Mouse (Mus musculus) forebrain, embryonic 13.5 days (tissue): Measurements from ENCODE around the gene Lrch1. TPM values are rescaled to one million over a fixed set of nuclear protein-coding genes. Genes with fewer than 3 reads are reported as not detected.
A peak's percentile ranks its signal among the peaks of the same experiment; 100 is the strongest.

Experiments used
- ATAC-seq: fragments of 200-750 bp; cut with Nextera tagmentation; 2 replicates; pipeline ENCODE4 v1.8.0; 2017
- H3K27ac ChIP-seq: fragments of 300-500 bp; sonication (generic); 2 replicates; pipeline ENCODE4 v1.5.1; 2015; ENCODE audit warnings: inconsistent platforms, mild to moderate bottlenecking, moderate library complexity
- H3K27me3 ChIP-seq: fragments of 300-500 bp; sonication (generic); 2 replicates; pipeline ENCODE4 v1.6.1; 2015; ENCODE audit warnings: mild to moderate bottlenecking, inconsistent platforms
- H3K36me3 ChIP-seq: fragments of 300-500 bp; sonication (generic); 2 replicates; pipeline ENCODE4 v1.6.1; 2015; ENCODE audit warnings: mild to moderate bottlenecking, inconsistent platforms; ENCODE audit not compliant: poor library complexity, severe bottlenecking
- H3K4me1 ChIP-seq: fragments of 300-500 bp; sonication (generic); 2 replicates; pipeline ENCODE4 v1.6.1; 2015; ENCODE audit warnings: inconsistent platforms
- H3K4me2 ChIP-seq: fragments of 300-500 bp; sonication (generic); 2 replicates; pipeline ENCODE4 v1.6.1; 2015; ENCODE audit warnings: inconsistent platforms, mild to moderate bottlenecking, moderate library complexity
- H3K4me3 ChIP-seq: fragments of 300-500 bp; sonication (generic); 2 replicates; pipeline ENCODE4 v1.5.1; 2015; ENCODE audit warnings: mild to moderate bottlenecking, inconsistent platforms
- H3K9ac ChIP-seq: fragments of 300-500 bp; sonication (generic); 2 replicates; pipeline ENCODE4 v1.6.1; 2015; ENCODE audit warnings: mild to moderate bottlenecking, inconsistent platforms
- H3K9me3 ChIP-seq: fragments of 300-500 bp; sonication (generic); replicated peaks from 2 replicates; pipeline ENCODE4 v1.6.1; 2016; ENCODE audit warnings: inconsistent platforms
- whole genome bisulfite sequencing: fragments of 180-500 bp; shearing (Covaris S2); methylation state at CpG from one replicate; pipeline ENCODE4 v1.1.7; 2015; 5-methylcytosine and 5-hydroxymethylcytosine counted together
- polyA plus RNA-seq: library from polyadenylated mRNA; unstranded; fragments of >200 nt; fragmentation: Nextera tagmentation; extraction: Ambion mirVana; gene quantifications from 2 replicates; pipeline ENCODE4 v1.2.1, GENCODE M21; 2015

Gene Lrch1
- polyA plus RNA-seq, 1 experiment from 2014 or later = 7.9 TPM

- peaks cover 3% of the 10 kb centered on the region; the same call in 1 of the 2 replicates for H3K9me3 ChIP-seq
- 77% methylated on average over 10 of the region's 10 CpGs for WGBS
- H3K27ac ChIP-seq = no peak overlapping the region
- no peak overlapping the region for H3K9ac ChIP-seq
- no peaks in the 10 kb centered on the region for H3K4me1 ChIP-seq
- no peak for ATAC-seq
- peaks cover 18% of the 10 kb centered on the region for H3K36me3 ChIP-seq
- H3K4me3 ChIP-seq = no peak overlapping the region
- H3K27me3 ChIP-seq = no peaks in the 10 kb centered on the region
- no peak overlapping the region for H3K4me2 ChIP-seq
Measured at GRCm38 (mm10) chr14:74774046-74774619, 173.5 kb downstream of the Lrch1 start.

- 76% methylated on average over 1 of the region's 1 CpGs for WGBS
- H3K27ac ChIP-seq = no peak overlapping the region
- no peak overlapping the region for H3K9ac ChIP-seq
- peaks cover 3% of the 10 kb centered on the region; the same call in 1 of the 2 replicates for H3K9me3 ChIP-seq
- no peak overlapping the region for H3K4me2 ChIP-seq
- H3K36me3 ChIP-seq = peaks cover 28% of the 10 kb centered on the region
- peak; percentile 53; the same call in 1 of the 2 replicates for ATAC-seq
- no peaks in the 10 kb centered on the region for H3K27me3 ChIP-seq
- H3K4me3 ChIP-seq = no peak overlapping the region
- H3K4me1 ChIP-seq = no peaks in the 10 kb centered on the region
Measured at GRCm38 (mm10) chr14:74767892-74768291, 179.8 kb downstream of the Lrch1 start.

- H3K9me3 ChIP-seq = peaks cover 3% of the 10 kb centered on the region; the same call in 1 of the 2 replicates
- no peak overlapping the region for H3K4me3 ChIP-seq
- H3K36me3 ChIP-seq = peaks cover 12% of the 10 kb centered on the region
- H3K9ac ChIP-seq = no peak overlapping the region
- peak; percentile 33; the same call in 1 of the 2 replicates for ATAC-seq
- WGBS = 58% methylated on average over 10 of the region's 10 CpGs
- no peak overlapping the region for H3K4me2 ChIP-seq
- no peaks in the 10 kb centered on the region for H3K4me1 ChIP-seq
- no peaks in the 10 kb centered on the region for H3K27me3 ChIP-seq
- no peak overlapping the region for H3K27ac ChIP-seq
Measured at GRCm38 (mm10) chr14:74764191-74764918, 183.3 kb downstream of the Lrch1 start.

- Histone ChIP-seq H3K4me3 (no peak overlapping the region), H3K27ac (no peak overlapping the region), H3K9me3 (no peaks in the 10 kb centered on the region), H3K27me3 (no peaks in the 10 kb centered on the region), H3K4me2 (no peak overlapping the region), H3K36me3 (peaks cover 58% of the 10 kb centered on the region), H3K4me1 (peaks cover 12% of the 10 kb centered on the region), H3K9ac (no peak overlapping the region)
- ATAC-seq = no peak
- WGBS = 94% methylated on average over 6 of the region's 6 CpGs
Measured at GRCm38 (mm10) chr14:74736850-74737249, 210.8 kb downstream of the Lrch1 start.

- no peak overlapping the region for H3K4me3 ChIP-seq
- ATAC-seq = no peak
- H3K27ac ChIP-seq = no peak overlapping the region
- H3K27me3 ChIP-seq = no peaks in the 10 kb centered on the region
- peaks cover 44% of the 10 kb centered on the region for H3K36me3 ChIP-seq
- H3K4me2 ChIP-seq = no peak overlapping the region
- peaks cover 12% of the 10 kb centered on the region for H3K4me1 ChIP-seq
- 91% methylated on average over 6 of the region's 6 CpGs for WGBS
- H3K9ac ChIP-seq = no peak overlapping the region
- H3K9me3 ChIP-seq = no peaks in the 10 kb centered on the region
Measured at GRCm38 (mm10) chr14:74735471-74735870, 212.2 kb downstream of the Lrch1 start.

GRCm38 (mm10) chr14:74733397-74733796 lies 214.3 kb downstream of the Lrch1 start:
- no peaks in the 10 kb centered on the region for H3K9me3 ChIP-seq
- H3K27ac ChIP-seq = no peak overlapping the region
- 62% methylated on average over 2 of the region's 2 CpGs for WGBS
- peak overlapping the region; percentile 73 for H3K4me2 ChIP-seq
- peaks cover 24% of the 10 kb centered on the region for H3K36me3 ChIP-seq
- ATAC-seq = no peak
- H3K4me1 ChIP-seq = peaks cover 12% of the 10 kb centered on the region
- H3K4me3 ChIP-seq = peak overlapping the region; percentile 64
- no peak overlapping the region for H3K9ac ChIP-seq
- no peaks in the 10 kb centered on the region for H3K27me3 ChIP-seq

- peaks cover 13% of the 10 kb centered on the region for H3K36me3 ChIP-seq
- peak within 1 kb of the TSS; percentile 80 for H3K9ac ChIP-seq
- no peaks in the 10 kb centered on the region for H3K9me3 ChIP-seq
- H3K4me1 ChIP-seq = peaks cover 12% of the 10 kb centered on the region
- peak; percentile 99 for ATAC-seq
- peak within 1 kb of the TSS; percentile 64 for H3K27ac ChIP-seq
- no peaks in the 10 kb centered on the region for H3K27me3 ChIP-seq
- peak within 1 kb of the TSS; percentile 64 for H3K4me3 ChIP-seq
- H3K4me2 ChIP-seq = peak within 1 kb of the TSS; percentile 73
- whole genome bisulfite sequencing = under 1% methylated on average over 52 of the region's 53 CpGs
Measured at GRCm38 (mm10) chr14:74732079-74732783, 215.4 kb downstream of the Lrch1 start, which contains the start of gene Esd. Esd (plus strand) TSS chr14:74732297.

- H3K4me1 ChIP-seq = peaks cover 12% of the 10 kb centered on the region
- no peak for ATAC-seq
- no peaks in the 10 kb centered on the region for H3K27me3 ChIP-seq
- 30% methylated on average over 9 of the region's 9 CpGs for WGBS
- peaks cover 5% of the 10 kb centered on the region; the same call in 1 of the 2 replicates for H3K36me3 ChIP-seq
- no peaks in the 10 kb centered on the region for H3K9me3 ChIP-seq
- peak overlapping the region; percentile 64 for H3K4me3 ChIP-seq
- peak overlapping the region; percentile 80; the same call in 1 of the 2 replicates for H3K9ac ChIP-seq
- H3K4me2 ChIP-seq = peak overlapping the region; percentile 73
- peak overlapping the region; percentile 7; the same call in 1 of the 2 replicates for H3K27ac ChIP-seq
Measured at GRCm38 (mm10) chr14:74731221-74732078, 216.2 kb downstream of the Lrch1 start.

- ATAC-seq = no peak
- Histone ChIP-seq H3K27ac (no peak overlapping the region), H3K4me2 (no peak overlapping the region), H3K4me1 (no peaks in the 10 kb centered on the region), H3K27me3 (no peaks in the 10 kb centered on the region), H3K36me3 (no peaks in the 10 kb centered on the region), H3K4me3 (no peak overlapping the region), H3K9me3 (no peaks in the 10 kb centered on the region), H3K9ac (no peak overlapping the region)
- WGBS = 76% methylated on average over 3 of the region's 3 CpGs
Measured at GRCm38 (mm10) chr14:74723541-74723940, 224.1 kb downstream of the Lrch1 start.

GRCm38 (mm10) chr14:74709054-74709453 lies 238.6 kb downstream of the Lrch1 start:
- H3K4me2 ChIP-seq = no peak overlapping the region
- H3K4me1 ChIP-seq = no peaks in the 10 kb centered on the region
- H3K27me3 ChIP-seq = no peaks in the 10 kb centered on the region
- H3K36me3 ChIP-seq = no peaks in the 10 kb centered on the region
- ATAC-seq = no peak
- no peaks in the 10 kb centered on the region for H3K9me3 ChIP-seq
- no peak overlapping the region for H3K4me3 ChIP-seq
- H3K9ac ChIP-seq = no peak overlapping the region
- no peak overlapping the region for H3K27ac ChIP-seq
- 33% methylated on average over 3 of the region's 3 CpGs for WGBS
